Mouse (Mus musculus) cortical plate, adult 2 months (tissue): Measurements from ENCODE around the gene Dnajb5. TPM values are rescaled to one million over a fixed set of nuclear protein-coding genes. Genes with fewer than 3 reads are reported as not detected.
"Not testable (repeated sequence)": the region's sequence is repeated elsewhere in the genome, so short reads cannot be mapped to it uniquely, and the experiment has no call there.

Source experiments
- H3K27ac ChIP-seq: fragments of 200-500 bp; 2 replicates; pipeline ENCODE4 v1.5.1; 2012; ENCODE audit warnings: low read length, control low read depth, inconsistent platforms; ENCODE audit not compliant: insufficient read depth
- H3K4me1 ChIP-seq: fragments of 200-500 bp; 2 replicates; pipeline ENCODE4 v1.6.1; 2011; ENCODE audit warnings: low read length; ENCODE audit not compliant: control insufficient read depth, insufficient read depth
- H3K4me3 ChIP-seq: fragments of 200-500 bp; 2 replicates; pipeline ENCODE4 v1.5.1; 2011; ENCODE audit warnings: mild to moderate bottlenecking, low read length, control low read depth; ENCODE audit not compliant: insufficient read depth
- CTCF ChIP-seq: fragments of 200-500 bp; IDR thresholded peaks from 2 replicates; pipeline ENCODE4 v1.5.1; 2011; ENCODE audit warnings: mild to moderate bottlenecking, control low read depth, low read length; ENCODE audit not compliant: insufficient read depth; ENCODE audit errors: extremely low read depth
- POLR2A ChIP-seq: fragments of 200-500 bp; IDR thresholded peaks from 2 replicates; pipeline ENCODE4 v1.6.1; 2011; ENCODE audit warnings: mild to moderate bottlenecking, low read length, control low read depth; ENCODE audit not compliant: insufficient read depth; ENCODE audit errors: extremely low read depth
- polyA plus RNA-seq: library from polyadenylated mRNA; depleted of rRNA; stranded (reverse); fragments of >200 nt; gene quantifications from 2 replicates; pipeline ENCODE4 v1.2.3, GENCODE M21; 2012; rRNA removed

Dnajb5 gene
- polyA plus RNA-seq, 1 experiment: 107 TPM

- H3K4me3 ChIP-seq: no peak overlapping the region
- no peak overlapping the region for H3K27ac ChIP-seq
- H3K4me1 ChIP-seq: no peaks in the 10 kb centered on the region
- no peak for TF ChIP-seq POLR2A
- no peak for TF ChIP-seq CTCF
Observed at GRCm38 (mm10) chr4:42988296-42988695, 38.7 kb downstream of the Dnajb5 start.

GRCm38 (mm10) chr4:42998022-42998421, 48.4 kb downstream of the Dnajb5 start:
- H3K27ac ChIP-seq: no peak overlapping the region
- TF ChIP-seq CTCF (no peak), POLR2A (no peak)
- H3K4me1 ChIP-seq: peaks cover 4% of the 10 kb centered on the region; the same call in 1 of the 2 replicates
- no peak overlapping the region; the same call in 1 of the 2 replicates for H3K4me3 ChIP-seq

GRCm38 (mm10) chr4:42999451-43000140, 50.0 kb downstream of the Dnajb5 start:
- TF ChIP-seq CTCF: no peak
- TF ChIP-seq POLR2A: no peak
- Histone ChIP-seq H3K4me3 (peak overlapping the region; percentile 92), H3K4me1 (peaks cover 4% of the 10 kb centered on the region; the same call in 1 of the 2 replicates), H3K27ac (peak overlapping the region; percentile 98)

GRCm38 (mm10) chr4:43000141-43000986, 50.8 kb downstream of the Dnajb5 start, which contains the start of gene Vcp:
TSS of gene Vcp (minus strand) at chr4:43000507.
- peak; percentile 55; the same call in 1 of the 2 replicates for TF ChIP-seq POLR2A
- H3K4me1 ChIP-seq: not testable (repeated sequence)
- Histone ChIP-seq H3K27ac (peak within 1 kb of the TSS; percentile 98), H3K4me3 (peak within 1 kb of the TSS; percentile 92)

GRCm38 (mm10) chr4:43001272-43001671, 51.7 kb downstream of the Dnajb5 start:
- H3K4me3 ChIP-seq: no peak overlapping the region
- no peak overlapping the region for H3K27ac ChIP-seq
- H3K4me1 ChIP-seq: peaks cover 4% of the 10 kb centered on the region; the same call in 1 of the 2 replicates
- TF ChIP-seq POLR2A: no peak
- no peak for TF ChIP-seq CTCF

GRCm38 (mm10) chr4:43002756-43003439, 53.3 kb downstream of the Dnajb5 start:
- H3K4me1 ChIP-seq: peaks cover 4% of the 10 kb centered on the region; the same call in 1 of the 2 replicates
- no peak overlapping the region for H3K4me3 ChIP-seq
- H3K27ac ChIP-seq: no peak overlapping the region
- TF ChIP-seq POLR2A (no peak), CTCF (no peak)

GRCm38 (mm10) chr4:43004951-43005350, 55.3 kb downstream of the Dnajb5 start:
- Histone ChIP-seq H3K4me1 (peaks cover 3% of the 10 kb centered on the region; the same call in 1 of the 2 replicates), H3K27ac (0 out of 2 replicates have a peak overlapping the region, but pooled peaks have one; percentile 41), H3K4me3 (no peak overlapping the region)
- TF ChIP-seq POLR2A (no peak), CTCF (no peak)

GRCm38 (mm10) chr4:43005765-43006164, 56.2 kb downstream of the Dnajb5 start:
- peaks cover 3% of the 10 kb centered on the region; the same call in 1 of the 2 replicates for H3K4me1 ChIP-seq
- TF ChIP-seq POLR2A (no peak), CTCF (peak; percentile 29)
- H3K4me3 ChIP-seq: no peak overlapping the region
- no peak overlapping the region for H3K27ac ChIP-seq

Other genes starting within 250 kb of the Dnajb5 start
- gene 4930578G10Rik, start 214.3 kb upstream of the Dnajb5 start, polyA plus RNA-seq: 1.5 and 1.9 TPM in 2 replicates
- gene Ccl19, start 193.2 kb upstream of the Dnajb5 start, polyA plus RNA-seq: 0.98 and 1.7 TPM in 2 replicates
- 0.19 and 0.40 TPM in 2 replicates for gene Ccl21a, start 175.8 kb upstream of the Dnajb5 start, polyA plus RNA-seq
- 0.15 and 0.23 TPM in 2 replicates for gene Fam205a1, start 95.9 kb upstream of the Dnajb5 start, polyA plus RNA-seq
- gene Gm12394, start 93.0 kb upstream of the Dnajb5 start, polyA plus RNA-seq: 0.13 and 0.23 TPM in 2 replicates
- 0.15 TPM in 1 of 2 replicates, not detected in the other for gene Fam205c, start 75.6 kb upstream of the Dnajb5 start, polyA plus RNA-seq
- gene Phf24, start 33.2 kb upstream of the Dnajb5 start, polyA plus RNA-seq: 282 and 292 TPM in 2 replicates
- not detected in 2 replicates for gene 1700022I11Rik, start 19.8 kb downstream of the Dnajb5 start, polyA plus RNA-seq
- gene Vcp, start 50.7 kb downstream of the Dnajb5 start, polyA plus RNA-seq: 171 and 176 TPM in 2 replicates
- gene Fancg, start 60.7 kb downstream of the Dnajb5 start, polyA plus RNA-seq: 25.0 and 28.4 TPM in 2 replicates
- 21.0 and 21.9 TPM in 2 replicates for gene Pigo, start 76.0 kb downstream of the Dnajb5 start, polyA plus RNA-seq
- 128 and 132 TPM in 2 replicates for gene Stoml2, start 81.9 kb downstream of the Dnajb5 start, polyA plus RNA-seq
- 28.5 and 29.2 TPM in 2 replicates for gene Fam214b, start 96.4 kb downstream of the Dnajb5 start, polyA plus RNA-seq
- 66.7 and 77.8 TPM in 2 replicates for gene Unc13b, start 109.1 kb downstream of the Dnajb5 start, polyA plus RNA-seq